Mouse (Mus musculus) embryo, embryonic 11 days (tissue): ENCODE data around the gene Olfr457.
"Not testable (repeated sequence)": the region's sequence is repeated elsewhere in the genome, so short reads cannot be mapped to it uniquely, and the experiment has no call there.

Experiments
- DNase-seq: peaks from one replicate; pipeline ENCODE4 v3.0.0-alpha.2; 2015

The Olfr457 gene

DNA sequence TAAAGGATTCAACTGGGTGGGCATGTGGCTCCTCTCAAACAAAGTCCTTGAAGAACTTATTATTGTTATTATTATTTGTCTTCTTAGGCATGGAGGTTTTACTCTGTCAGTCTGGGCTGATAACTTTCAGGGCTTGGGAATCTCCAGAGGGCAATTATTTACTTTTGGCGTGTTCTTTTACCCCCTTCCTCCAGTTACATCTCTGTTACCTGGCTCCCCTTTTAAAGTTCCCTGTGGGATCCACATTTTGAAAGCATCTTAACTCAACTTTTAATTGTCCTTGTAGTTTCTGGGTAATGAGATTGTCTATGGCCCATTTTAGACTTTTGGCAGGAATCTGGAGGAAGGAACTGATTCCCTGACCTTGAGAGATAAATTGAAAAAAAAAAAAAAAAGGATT, at the start of gene Olfr457:
Olfr457 (minus strand) TSS at position 101 of the 400 bp plus-strand sequence.
- no peak for DNase-seq

GRCm38 (mm10) chr6:42513461-42513860, 37.3 kb upstream of the Olfr457 start:
- DNase-seq = no peak

- no peak for DNase-seq
Observed at GRCm38 (mm10) chr6:42509311-42509710, 33.2 kb upstream of the Olfr457 start.

DNA sequence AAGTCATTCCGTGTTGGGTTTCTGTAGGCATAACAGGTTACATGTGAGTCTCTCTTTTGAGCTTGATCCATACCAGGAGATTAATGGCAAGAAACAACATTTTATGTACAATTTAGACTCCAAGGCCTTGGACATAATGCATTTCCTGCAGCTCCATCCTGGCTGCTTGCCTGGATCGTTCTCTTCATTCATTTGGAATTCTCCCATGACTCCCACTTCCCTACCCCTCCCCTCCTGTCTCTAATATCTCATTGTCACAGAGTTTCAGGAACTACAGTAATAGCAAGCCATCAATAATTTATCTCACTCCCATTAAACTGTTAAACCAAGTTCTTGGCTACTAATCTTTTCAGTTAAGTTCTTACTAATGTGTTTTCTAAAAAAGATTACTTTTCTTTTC, 27.3 kb upstream of the Olfr457 start:
- no peak for DNase-seq

DNA sequence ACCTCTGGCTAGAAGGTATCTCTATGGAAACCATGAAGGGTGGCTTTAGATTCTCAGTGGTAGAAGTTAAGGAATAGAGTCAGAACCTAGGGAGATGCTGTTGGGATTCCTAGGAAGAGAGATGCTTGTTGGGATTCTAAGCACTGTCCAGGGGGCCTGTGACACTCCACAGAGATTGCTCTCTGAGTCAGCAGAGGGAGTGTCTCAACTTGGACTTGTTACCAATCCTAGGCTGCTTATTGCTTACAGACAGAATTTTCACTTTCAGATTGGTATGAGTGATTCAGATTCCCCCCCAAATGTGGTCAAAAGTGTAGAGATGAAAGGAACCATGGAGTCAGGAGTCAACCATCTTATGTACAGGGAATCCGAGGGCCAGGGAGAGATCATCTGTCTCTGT, 13.6 kb upstream of the Olfr457 start:
- DNase-seq = no peak

DNA sequence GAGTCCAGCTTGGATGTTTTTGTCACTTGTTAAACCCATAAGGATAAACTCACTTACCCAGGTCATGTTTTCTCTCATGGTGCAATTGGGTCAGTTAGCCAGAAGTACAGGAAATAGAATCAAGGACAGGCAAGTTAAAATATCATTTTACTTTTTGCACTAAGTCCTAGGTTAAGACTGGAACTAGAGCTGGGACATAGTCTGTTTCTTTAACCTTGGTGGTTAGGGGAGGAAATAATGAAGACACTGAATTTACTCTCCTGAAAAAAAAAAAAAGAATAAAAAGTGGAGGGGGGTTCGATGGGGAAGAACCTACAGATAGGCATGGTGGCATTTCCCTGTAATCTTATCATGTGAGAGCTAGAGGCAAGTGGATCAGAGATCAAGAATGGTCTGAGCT, 11.0 kb upstream of the Olfr457 start, which contains the start of gene Olfr456:
Olfr456 (minus strand) TSS at position 101 of the 400 bp plus-strand sequence.
- DNase-seq = no peak

- no peak for DNase-seq
Observed at GRCm38 (mm10) chr6:42484633-42485032, 8.5 kb upstream of the Olfr457 start.

- DNase-seq = not testable (repeated sequence)
Observed at GRCm38 (mm10) chr6:42471298-42471697, 4.8 kb downstream of the Olfr457 start.

DNA sequence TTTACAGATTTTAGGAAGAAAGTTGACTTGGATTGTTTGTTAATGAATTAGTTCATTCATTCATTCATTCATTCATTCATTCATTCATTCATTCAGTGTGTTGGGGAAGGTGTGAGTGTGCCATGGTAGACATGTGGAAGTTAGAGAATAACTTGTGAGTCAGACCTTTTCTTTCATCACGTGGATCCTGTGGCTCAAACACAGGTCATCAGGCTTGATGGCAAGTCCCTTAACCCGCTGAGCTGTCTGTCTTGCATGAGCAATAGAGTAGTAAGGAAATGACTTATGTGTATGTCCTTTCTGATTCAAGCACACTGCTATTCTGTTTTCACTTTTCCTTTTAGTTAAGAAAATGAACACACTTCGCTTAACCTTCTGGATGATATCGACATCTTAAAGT, 5.6 kb downstream of the Olfr457 start:
- no peak for DNase-seq

DNA sequence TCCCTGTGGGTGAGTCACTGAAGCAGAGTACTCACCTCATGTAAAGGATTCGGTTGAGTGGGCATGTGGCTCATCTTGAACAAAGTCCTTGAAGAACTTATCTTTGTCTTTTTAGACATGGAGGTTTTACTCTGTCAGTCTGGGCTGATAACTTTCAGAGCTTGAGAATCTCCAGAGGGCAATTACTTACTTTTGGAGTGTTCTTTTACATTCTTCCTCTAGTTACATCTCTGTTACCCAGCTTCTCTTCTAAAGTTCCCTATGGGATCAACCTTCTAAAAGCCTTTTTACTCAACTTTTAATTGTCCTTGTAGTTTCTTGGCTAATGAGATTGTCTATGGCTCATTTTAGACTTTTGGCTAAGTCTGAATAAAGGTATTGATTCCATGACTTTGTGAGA, 11.0 kb downstream of the Olfr457 start, which contains the start of gene Olfr458:
Olfr458 (minus strand) TSS at position 101 of the 400 bp plus-strand sequence.
- DNase-seq = no peak

DNA sequence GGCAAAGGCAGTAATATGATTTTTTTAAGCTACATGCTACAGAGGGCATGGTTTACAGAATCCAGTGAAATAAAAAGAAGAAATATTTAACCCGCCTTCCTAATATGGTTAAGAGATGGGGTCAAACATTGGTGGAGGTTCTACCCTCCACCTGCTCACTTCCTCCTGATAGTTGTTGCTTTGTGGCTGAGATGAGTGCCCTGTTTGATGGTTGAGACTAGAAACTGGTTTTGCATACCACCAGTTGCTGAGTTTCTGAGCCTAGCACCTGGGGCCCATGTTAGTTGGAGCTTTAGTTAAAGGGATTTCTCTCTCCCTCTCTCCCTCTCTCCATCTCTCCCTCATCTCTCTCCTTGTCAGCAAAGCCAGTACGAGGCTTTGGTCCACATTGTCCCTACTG, 28.8 kb downstream of the Olfr457 start:
- no peak for DNase-seq

GRCm38 (mm10) chr6:42444491-42444890, 31.6 kb downstream of the Olfr457 start:
- DNase-seq = no peak

DNA sequence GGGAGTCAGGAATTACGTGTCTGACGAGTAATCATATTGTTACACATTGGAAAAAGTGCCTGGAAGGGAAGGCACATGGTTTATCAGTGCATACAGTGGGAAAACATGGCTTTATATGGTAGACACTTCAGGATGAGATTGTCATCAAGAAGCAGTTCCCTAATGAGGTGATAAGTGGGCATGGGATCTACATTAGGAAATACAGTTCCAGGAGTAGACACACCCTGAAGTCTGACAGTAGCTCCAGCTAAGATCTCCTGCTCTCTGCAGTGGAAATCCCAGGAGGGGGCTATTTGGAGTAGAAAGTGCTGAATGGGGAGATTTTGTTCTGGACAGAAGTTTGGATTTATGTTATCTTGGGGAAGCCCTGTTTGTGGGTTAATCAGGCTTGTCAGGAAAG, 34.7 kb downstream of the Olfr457 start:
- no peak for DNase-seq

GRCm38 (mm10) chr6:42435490-42435889, 40.6 kb downstream of the Olfr457 start:
- DNase-seq = no peak

DNA sequence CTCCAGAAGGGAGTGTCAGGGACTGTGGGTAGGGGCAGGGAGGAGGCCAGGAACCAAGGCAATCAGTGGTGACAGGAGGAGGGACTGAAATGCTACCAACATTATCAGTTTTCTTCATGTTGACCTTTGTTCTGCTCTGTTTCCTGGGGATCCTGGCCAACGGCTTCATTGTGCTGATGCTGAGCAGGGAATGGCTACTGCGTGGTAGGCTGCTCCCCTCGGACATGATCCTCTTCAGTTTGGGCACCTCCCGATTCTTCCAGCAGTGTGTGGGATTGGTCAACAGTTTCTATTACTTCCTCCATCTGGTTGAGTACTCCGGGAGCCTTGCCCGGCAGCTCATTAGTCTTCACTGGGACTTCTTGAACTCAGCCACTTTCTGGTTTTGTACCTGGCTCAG, 41.7 kb downstream of the Olfr457 start, which contains the start of gene Tas2r126:
Tas2r126 (plus strand) TSS at position 90 of the 400 bp plus-strand sequence.
- DNase-seq = no peak

DNA sequence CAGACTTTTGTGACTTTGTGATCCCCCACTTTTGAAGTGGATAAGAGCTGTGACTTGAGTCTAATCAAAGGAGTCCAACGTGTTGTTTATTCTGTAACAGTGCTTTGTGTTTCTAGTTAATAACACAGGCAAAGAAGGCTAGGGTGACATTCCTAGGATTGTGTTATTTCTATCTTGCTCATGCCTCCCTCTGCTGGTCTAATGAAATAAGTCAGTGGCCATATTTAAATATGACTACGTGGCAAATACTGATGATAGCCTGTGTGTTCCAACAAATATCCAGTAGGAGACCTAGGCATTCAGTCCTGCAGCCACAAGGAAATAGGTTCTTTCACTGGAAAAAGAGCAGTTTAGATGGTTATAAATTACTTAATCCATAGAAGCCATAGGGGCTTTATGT, 42.6 kb downstream of the Olfr457 start:
- DNase-seq = no peak

- no peak for DNase-seq
Observed at GRCm38 (mm10) chr6:42426337-42426736, 49.8 kb downstream of the Olfr457 start.

- DNase-seq = no peak
Observed at GRCm38 (mm10) chr6:42424472-42424871, 51.7 kb downstream of the Olfr457 start.

DNA sequence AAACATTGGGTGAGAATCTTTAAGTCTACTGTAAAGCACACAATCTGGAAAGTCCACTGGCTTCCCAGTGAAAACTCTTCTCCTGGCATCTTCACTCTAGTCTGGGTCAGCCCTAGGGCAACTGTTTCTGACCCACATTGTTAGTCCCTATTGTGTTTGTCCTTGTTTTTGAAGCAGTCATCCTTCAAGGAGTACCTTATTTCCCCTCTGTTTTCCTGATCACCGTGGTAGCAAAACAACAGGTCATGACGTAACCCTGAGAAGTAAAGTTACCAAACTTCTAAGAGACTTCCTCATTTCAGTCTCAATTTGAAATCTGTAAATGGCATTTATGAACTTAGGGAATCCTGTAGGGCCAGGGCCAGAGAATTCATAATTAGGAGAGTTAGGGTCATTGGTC, 54.7 kb downstream of the Olfr457 start:
- no peak for DNase-seq

DNA sequence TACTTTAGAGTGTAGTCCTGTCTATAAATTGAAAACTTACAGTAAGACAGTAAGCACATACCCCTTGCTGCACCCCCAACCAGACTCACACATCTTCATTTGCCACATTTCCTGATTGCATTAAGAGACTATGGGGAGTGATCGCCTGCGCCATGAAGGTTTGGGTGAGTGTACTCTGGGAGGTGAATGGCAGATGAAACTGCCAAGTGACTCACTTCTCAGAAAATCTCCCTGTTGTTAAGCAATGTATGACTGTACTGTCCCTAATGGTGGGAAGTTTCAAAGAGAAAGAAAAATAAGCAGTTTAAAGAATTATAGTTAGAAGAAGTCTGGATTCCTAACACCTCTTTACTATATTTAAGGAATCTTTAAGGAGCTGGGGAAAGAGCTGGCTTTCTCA, 56.7 kb downstream of the Olfr457 start:
- DNase-seq = no peak
